Mouse (Mus musculus): ENCODE data around the gene Syngr3. TPM values are rescaled to one million over a fixed set of nuclear protein-coding genes. Genes with fewer than 3 reads are reported as not detected.
A peak's percentile ranks its signal among the peaks of the same experiment; 100 is the strongest.
"Not testable (repeated sequence)": the region's sequence is repeated elsewhere in the genome, so short reads cannot be mapped to it uniquely, and the experiment has no call there.

Syngr3 gene
- total RNA-seq, 2 experiments from 2014 or later, result 191 to 195 TPM

DNA sequence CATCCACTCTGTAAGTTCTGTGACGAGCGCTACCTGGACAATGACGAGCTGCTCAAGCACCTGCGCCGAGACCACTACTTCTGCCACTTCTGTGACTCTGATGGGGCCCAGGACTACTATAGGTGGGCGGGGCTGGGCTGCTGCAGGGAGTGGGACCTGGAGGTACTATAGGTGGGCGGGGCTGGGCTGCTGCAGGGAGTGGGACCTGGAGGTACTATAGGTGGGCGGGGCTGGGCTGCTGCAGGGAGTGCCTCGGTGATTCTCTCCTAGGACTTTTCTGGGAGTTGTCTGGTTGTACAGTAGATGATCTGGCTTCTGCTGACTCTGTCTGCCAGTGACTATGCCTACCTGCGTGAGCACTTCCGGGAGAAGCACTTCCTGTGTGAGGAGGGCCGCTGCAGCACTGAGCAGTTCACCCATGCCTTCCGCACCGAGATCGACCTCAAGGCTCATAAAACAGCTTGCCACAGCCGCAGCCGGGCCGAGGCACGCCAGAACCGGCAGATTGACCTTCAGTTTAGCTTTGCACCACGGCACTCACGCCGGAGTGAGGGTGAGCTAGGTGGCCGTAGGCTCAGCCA, 12.2 kb downstream of the Syngr3 start:
- DNase-seq (ENCODE audit: low spot score in 2 of 2), result no peak

DNA sequence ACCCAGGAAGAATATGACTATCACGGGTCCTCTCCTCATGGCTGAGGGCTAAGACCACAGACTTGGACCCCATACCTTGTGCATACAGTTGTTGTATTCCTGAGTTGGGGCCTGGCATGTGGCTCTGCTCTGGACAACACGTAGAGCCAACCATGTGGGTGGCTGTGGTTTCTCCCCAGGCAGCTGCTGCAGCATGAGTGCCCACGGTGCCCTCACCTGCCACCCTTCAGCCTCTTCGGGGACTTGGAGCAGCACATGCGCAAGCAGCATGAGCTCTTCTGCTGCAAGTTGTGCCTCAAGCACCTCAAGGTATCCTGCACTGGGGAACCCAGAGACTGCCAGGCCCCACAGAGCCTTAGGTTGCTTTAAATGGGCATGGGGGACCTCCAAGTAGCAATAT, 12.9 kb downstream of the Syngr3 start:
- no peak for DNase-seq (ENCODE audit: low spot score in 2 of 2)

DNA sequence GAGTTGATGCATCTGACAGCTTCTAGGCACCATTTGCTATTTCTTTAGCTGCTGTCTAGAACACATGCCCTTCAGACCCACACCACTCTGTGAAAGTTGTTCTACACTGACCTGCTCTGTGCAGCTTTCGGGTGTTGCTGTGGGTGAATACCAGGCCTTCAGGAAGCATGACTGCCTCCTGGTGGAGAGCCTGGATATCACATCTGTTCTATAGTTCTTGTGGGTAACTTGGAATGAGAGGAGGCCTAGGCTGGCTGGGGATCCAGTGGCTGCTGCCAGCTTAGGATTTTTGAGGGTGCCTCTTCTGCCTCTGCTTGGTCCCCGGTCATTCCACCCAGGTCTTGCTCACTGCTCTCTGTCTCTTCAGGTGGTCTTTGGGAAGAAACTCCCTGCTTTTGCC, 13.6 kb downstream of the Syngr3 start:
- peak; percentile 55 to 65 for DNase-seq (ENCODE audit: low spot score in 2 of 2)

- peak; percentile 58 to 80 for DNase-seq (ENCODE audit: low spot score in 2 of 2)
These were observed 15.5 kb downstream of the Syngr3 start for GRCm38 (mm10) chr17:24674277-24674676.

DNA sequence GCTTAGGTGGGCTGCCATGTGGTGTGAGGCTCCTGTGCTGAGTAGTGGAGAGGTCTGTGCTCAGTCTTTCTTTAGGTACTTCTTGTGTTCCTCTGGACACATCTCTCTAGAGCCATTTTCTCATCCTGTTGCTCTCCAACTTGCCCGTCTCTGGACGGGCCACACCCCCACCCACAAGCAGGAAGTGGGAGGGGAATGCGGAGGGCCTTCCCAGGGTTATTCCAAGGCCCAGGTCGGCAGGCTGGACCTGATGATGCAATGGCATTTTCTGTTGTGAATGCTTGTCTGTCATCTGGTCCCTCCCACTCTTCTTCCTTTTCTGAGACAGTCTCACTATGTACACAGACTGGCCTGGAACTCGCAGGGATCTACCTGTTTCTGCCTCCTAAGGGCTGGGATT, 17.6 kb downstream of the Syngr3 start:
- no peak for DNase-seq (ENCODE audit: low spot score in 2 of 2)

DNA sequence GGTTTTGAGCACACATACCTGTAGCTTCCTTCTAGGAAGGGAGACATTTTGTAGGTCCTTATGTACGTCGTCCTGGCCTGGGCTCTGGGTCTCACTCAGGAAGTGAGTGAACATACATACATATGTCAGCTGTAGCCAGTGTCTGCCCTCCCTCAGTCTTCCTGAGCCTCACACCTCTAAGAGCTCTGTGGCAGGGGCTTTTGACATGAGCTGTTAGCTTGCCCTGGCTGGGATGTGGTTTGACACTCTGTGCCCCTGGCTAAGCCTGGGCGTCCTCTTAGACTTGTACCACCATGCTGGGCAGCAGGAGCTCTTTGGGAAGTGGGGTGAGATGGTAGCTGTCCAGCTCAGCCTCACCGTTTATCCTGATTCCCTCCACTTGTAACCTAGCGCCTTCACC, 18.4 kb downstream of the Syngr3 start:
- no peak for DNase-seq (ENCODE audit: low spot score in 2 of 2)

DNA sequence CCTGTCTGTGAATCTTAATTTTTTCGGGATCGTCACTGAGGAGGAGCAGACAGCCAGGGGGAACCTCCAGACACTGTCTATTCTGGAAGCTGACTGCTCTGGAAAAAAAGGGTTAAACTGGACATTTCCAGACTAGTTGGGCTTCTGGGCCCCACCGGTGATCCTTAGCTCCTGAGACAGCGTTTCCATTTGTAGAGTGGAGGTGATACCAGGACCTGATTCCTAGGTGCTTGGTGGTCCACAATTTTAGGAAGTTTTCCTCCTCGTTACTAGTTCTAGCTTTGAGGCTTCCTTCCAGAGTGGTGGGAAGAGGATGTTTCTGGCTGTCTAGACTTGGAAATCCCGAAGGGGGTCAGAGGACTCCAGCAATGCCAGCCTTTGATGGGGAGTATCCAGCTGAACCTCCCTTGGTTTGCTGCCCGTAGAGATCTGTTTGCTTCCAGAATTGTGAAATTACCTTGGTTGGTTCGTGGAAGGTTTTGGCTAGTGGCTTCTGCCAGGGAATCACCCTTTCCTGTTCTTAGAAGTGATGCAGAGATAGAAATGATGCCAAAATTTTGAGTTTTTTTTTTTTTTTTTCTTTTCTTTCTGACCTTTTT, 19.4 kb downstream of the Syngr3 start:
- no peak for DNase-seq (ENCODE audit: low spot score in 2 of 2)

DNA sequence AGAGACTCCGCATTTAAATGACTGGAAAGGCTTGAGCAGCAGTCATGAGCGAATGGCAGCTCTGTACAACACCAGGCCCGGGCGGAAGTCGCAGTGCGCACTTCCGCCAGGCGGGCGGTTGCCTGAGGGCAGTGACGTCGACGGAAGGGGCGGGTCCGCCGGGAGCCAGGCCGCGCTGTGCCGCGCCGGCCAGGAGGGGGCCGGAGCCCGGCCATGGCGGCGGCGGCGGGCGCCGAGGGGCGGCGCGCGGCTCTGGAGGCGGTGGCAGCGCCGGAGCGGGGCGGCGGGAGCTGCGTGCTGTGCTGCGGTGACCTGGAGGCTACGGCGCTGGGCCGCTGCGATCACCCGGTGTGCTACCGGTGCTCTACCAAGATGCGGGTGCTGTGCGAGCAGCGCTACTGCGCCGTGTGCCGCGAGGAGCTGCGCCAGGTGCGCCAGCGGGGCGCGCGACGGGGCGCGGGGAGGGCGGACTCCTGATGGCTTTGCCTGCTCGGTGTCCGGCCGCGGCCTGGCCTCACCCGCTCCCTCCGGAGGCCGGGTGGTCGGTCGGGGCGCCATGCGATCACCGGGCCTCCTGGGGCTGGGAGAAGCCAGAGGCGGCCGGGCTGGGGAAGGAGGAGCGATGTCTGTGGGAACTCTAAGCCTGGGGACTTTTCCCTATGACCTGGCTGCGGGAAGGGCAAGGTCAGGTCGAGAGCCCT, 20.1 kb downstream of the Syngr3 start, which contains the start of gene Zfp598:
Zfp598 (plus strand) TSS at position 143 of the 701 bp plus-strand sequence.
- peak; percentile 93 to 97 for DNase-seq (ENCODE audit: low spot score in 2 of 2)

GRCm38 (mm10) chr17:24669214-24669544, 20.6 kb downstream of the Syngr3 start:
- not testable (repeated sequence) for DNase-seq (ENCODE audit: low spot score in 2 of 2)

DNA sequence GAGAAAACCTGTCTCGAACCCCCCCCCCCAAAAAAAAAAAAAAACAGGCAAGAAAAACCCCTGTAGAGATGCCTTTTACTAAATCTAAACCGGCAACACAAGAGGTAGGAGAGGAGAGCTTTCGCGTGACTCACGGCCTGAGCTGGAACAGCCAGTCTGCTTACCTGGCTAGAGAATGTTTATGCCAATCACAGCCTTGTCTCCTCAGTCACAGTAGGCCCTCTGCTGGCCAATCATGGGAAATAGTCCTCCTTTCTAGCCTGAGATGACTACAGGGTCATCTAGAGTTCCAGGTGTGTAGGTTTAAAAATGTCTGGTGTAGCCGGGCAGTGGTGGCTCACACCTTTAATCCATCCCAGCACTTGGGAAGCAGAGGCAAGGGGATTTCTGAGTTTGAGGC, 22.3 kb downstream of the Syngr3 start:
- peak; percentile 41 to 57 for DNase-seq (ENCODE audit: low spot score in 2 of 2)

DNA sequence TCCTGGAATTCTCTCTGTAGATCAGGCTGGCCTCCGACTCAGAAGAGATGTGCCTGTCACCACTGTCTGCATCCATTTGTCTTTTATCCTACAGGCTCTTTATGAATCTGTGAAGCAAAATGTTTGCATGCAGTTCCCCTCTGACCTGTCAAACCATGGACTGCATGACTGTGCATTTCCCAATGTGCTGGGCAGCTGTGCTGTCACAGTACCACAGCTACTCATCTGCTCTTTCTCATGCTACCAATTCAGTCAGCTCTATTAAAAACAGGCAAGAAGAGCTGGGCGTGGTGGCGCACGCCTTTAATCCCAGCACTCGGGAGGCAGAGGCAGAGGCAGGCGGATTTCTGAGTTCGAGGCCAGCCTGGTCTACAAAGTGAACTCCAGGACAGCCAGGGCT, 22.7 kb downstream of the Syngr3 start:
- DNase-seq (ENCODE audit: low spot score in 2 of 2), result not testable (repeated sequence)

- no peak for DNase-seq (ENCODE audit: low spot score in 2 of 2)
These were observed 31.6 kb downstream of the Syngr3 start, which contains the start of gene Npw for GRCm38 (mm10) chr17:24658017-24658758. Gene Npw (minus strand): TSS chr17:24658457.

DNA sequence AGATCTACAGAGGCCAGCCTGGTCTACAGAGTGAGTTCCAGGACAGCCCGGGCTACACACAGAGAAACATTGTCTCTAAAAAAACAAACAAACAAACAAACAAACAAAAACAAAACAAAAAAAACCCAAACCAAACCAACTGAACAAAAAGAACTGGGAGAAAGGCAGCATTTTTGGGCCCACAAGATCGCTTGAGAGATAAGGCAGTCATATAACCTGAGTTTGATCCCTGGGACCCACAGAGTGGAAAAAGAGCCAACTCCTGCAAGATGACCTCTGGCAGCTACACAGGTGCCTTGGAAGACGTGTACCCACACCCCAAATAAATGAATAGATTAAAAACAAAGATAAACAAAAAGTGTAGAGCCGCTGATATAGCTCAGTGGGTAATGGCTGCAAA, 34.8 kb downstream of the Syngr3 start:
- DNase-seq (ENCODE audit: low spot score in 2 of 2), result no peak

GRCm38 (mm10) chr17:24653967-24654710, 35.6 kb downstream of the Syngr3 start:
- peak; percentile 66 to 67 for DNase-seq (ENCODE audit: low spot score in 2 of 2)

GRCm38 (mm10) chr17:24651835-24652234, 37.9 kb downstream of the Syngr3 start:
- no peak for DNase-seq (ENCODE audit: low spot score in 2 of 2)

DNA sequence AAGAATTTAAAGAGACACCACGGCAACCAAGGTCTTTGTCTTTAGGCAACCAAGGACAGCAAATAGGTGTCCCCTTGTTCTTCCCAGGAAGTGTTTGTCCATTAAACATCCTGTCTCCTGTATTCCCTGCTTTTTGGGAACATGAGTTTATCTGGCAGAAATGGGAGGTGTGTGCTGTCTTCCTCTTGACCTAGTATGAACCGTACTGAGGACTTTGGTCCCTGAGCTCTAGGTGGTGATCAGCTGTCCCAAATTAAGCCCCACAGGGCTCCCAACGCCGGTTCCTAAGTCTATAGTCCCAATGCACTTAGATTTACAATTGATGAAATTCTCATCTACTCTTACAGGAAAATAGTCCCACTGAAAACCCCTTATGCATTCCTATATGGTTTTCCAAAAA, 39.0 kb downstream of the Syngr3 start:
- no peak for DNase-seq (ENCODE audit: low spot score in 2 of 2)

GRCm38 (mm10) chr17:24650070-24650616, 39.6 kb downstream of the Syngr3 start, which contains the start of gene Slc9a3r2:
Gene Slc9a3r2 (minus strand): TSS chr17:24650327.
- DNase-seq (ENCODE audit: low spot score in 2 of 2), result peak; percentile 36 to 55

GRCm38 (mm10) chr17:24649581-24650069, 40.1 kb downstream of the Syngr3 start:
- DNase-seq (ENCODE audit: low spot score in 2 of 2), result no peak

- no peak for DNase-seq (ENCODE audit: low spot score in 2 of 2)
These were observed 40.9 kb downstream of the Syngr3 start for GRCm38 (mm10) chr17:24648731-24649377.

GRCm38 (mm10) chr17:24647493-24647892, 42.3 kb downstream of the Syngr3 start:
- no peak for DNase-seq (ENCODE audit: low spot score in 2 of 2)
